Mouse (Mus musculus): Measurements from ENCODE around the gene Fkbp8.
"Not testable (repeated sequence)": the region's sequence is repeated elsewhere in the genome, so short reads cannot be mapped to it uniquely, and the experiment has no call there.

Gene Fkbp8

GRCm38 (mm10) chr8:70502540-70502939 lies 25.0 kb upstream of the Fkbp8 start:
- no peak for DNase-seq

GRCm38 (mm10) chr8:70503062-70503750 lies 24.3 kb upstream of the Fkbp8 start:
- DNase-seq: peak; percentile 75

GRCm38 (mm10) chr8:70504291-70504716 lies 23.2 kb upstream of the Fkbp8 start:
- peak; percentile 71 for DNase-seq

- DNase-seq: peak; percentile 90
Measured at GRCm38 (mm10) chr8:70504851-70505250, 22.7 kb upstream of the Fkbp8 start.

GRCm38 (mm10) chr8:70505698-70506327 lies 21.7 kb upstream of the Fkbp8 start:
- DNase-seq: no peak

- DNase-seq: peak; percentile 96
Measured at GRCm38 (mm10) chr8:70506328-70507026, 21.0 kb upstream of the Fkbp8 start, which contains the start of gene Rex1bd. Gene Rex1bd, minus strand, starts transcription at chr8:70506752.

GRCm38 (mm10) chr8:70507027-70507393 lies 20.5 kb upstream of the Fkbp8 start:
- no peak for DNase-seq

GRCm38 (mm10) chr8:70509281-70509952 lies 18.1 kb upstream of the Fkbp8 start:
- no peak for DNase-seq

GRCm38 (mm10) chr8:70510228-70510915 lies 17.2 kb upstream of the Fkbp8 start, which contains the start of gene Uba52:
Gene Uba52, minus strand, starts transcription at chr8:70510801.
- peak; percentile 97 for DNase-seq

GRCm38 (mm10) chr8:70511174-70511573 lies 16.4 kb upstream of the Fkbp8 start:
- not testable (repeated sequence) for DNase-seq

- no peak for DNase-seq
Measured at GRCm38 (mm10) chr8:70511770-70512169, 15.8 kb upstream of the Fkbp8 start.

GRCm38 (mm10) chr8:70512253-70512903 lies 15.1 kb upstream of the Fkbp8 start:
- no peak for DNase-seq

- no peak for DNase-seq
Measured at GRCm38 (mm10) chr8:70513441-70513840, 14.1 kb upstream of the Fkbp8 start.

GRCm38 (mm10) chr8:70517940-70518643 lies 9.4 kb upstream of the Fkbp8 start:
- no peak for DNase-seq

GRCm38 (mm10) chr8:70519043-70519442 lies 8.5 kb upstream of the Fkbp8 start:
- DNase-seq: no peak

- no peak for DNase-seq
Measured at GRCm38 (mm10) chr8:70519606-70520005, 7.9 kb upstream of the Fkbp8 start.

- peak; percentile 96 for DNase-seq
Measured at GRCm38 (mm10) chr8:70522592-70523403, 4.7 kb upstream of the Fkbp8 start.

- DNase-seq: no peak
Measured at GRCm38 (mm10) chr8:70527111-70527511, 413 bp upstream of the Fkbp8 start.

GRCm38 (mm10) chr8:70528182-70528797 lies 766 bp downstream of the Fkbp8 start:
- no peak for DNase-seq

- DNase-seq: no peak
Measured at GRCm38 (mm10) chr8:70529299-70529698, 1.8 kb downstream of the Fkbp8 start.
